Mouse (Mus musculus): ENCODE data around the gene Astn1.

GRCm38 (mm10) chr1:158547592-158548211, 185.6 kb downstream of the Astn1 start:
- no peak for TF ChIP-seq CTCF (IDR thresholded peaks at IDR 0.05; ENCODE audit: extremely low read depth, insufficient read depth, insufficient read length, insufficient replicate concordance)
- TF ChIP-seq POLR2A (IDR thresholded peaks at IDR 0.05; ENCODE audit: low read depth, low read length): no peak

All from spleen, adult 2 months (tissue).